Mouse (Mus musculus): Measurements from ENCODE around the gene Ccdc30. TPM values are rescaled to one million over a fixed set of nuclear protein-coding genes. Genes with fewer than 3 reads are reported as not detected.

The Ccdc30 gene
- 1 to 10 TPM; 3.5 to 4.6 TPM for total RNA-seq (2023)

GRCm38 (mm10) chr4:119415072-119415753 lies at the start of gene Ccdc30:
Gene Ccdc30 (minus strand): TSS chr4:119415521.

GRCm38 (mm10) chr4:119422294-119422964 lies 7.1 kb upstream of the Ccdc30 start, which contains the start of the genes Ppcs and Zmynd12:
Gene Ppcs (minus strand): TSS chr4:119422420.
Gene Zmynd12 (plus strand): TSS chr4:119422814.

GRCm38 (mm10) chr4:119320131-119320830 lies 95.0 kb downstream of the Ccdc30 start, which contains the start of gene Ppih:
Gene Ppih (minus strand): TSS chr4:119320546.

DNA sequence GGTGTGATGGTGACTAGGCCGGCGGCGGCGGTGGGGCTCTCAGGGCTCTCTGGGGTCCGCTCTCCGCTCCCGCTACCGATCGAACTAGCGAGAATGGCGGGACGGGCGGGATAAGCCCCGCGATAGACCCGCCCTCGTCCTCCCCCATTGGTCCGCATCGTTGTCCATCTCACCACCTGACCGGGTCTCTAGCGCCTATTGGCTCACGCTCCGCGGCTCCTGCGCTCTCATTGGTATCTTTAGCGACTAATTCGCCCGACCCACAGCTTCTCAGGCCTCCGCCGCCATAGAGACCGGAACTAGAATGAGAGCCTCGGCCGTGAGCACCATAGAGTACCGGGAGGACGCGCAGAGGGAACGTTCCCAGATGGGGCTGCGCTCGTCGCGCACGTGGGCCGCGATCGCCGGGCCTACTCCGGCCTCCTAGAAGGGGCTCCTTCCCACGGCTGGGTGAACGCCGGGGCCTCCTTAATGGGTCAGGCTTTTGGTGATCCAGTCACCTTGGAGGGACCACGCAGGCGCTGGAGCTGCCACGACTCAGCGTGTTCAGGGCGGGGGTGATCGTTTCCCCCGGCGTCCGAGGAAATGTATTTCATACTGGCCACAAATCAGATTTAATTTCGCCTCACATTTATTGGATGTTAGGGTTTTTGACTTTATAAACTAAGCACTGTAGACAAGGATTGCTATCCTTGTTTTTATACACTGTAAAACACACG lies 120.7 kb downstream of the Ccdc30 start, which contains the start of gene Ybx1:
Gene Ybx1, minus strand, starts transcription at position 190 of the 719 bp plus-strand sequence.

Other genes starting within 250 kb of the Ccdc30 start
- 10 to 100 TPM in 1 of 2 experiments, 1 to 10 TPM in 1; 6.5 to 10.3 TPM for gene Zfp691, start 241.3 kb downstream of the Ccdc30 start, total RNA-seq (2023)
- gene Ermap, start 225.5 kb downstream of the Ccdc30 start, total RNA-seq (2023), result 1 to 10 TPM; 2.7 to 6.1 TPM
- gene Svbp, start 220.2 kb downstream of the Ccdc30 start, total RNA-seq (2023), result 10 to 100 TPM; 18.5 to 26.4 TPM
- under 1 TPM; 0.41 to 0.47 TPM for gene Tmem269, start 197.3 kb downstream of the Ccdc30 start, total RNA-seq (2023)
- 10 to 100 TPM; 12.8 to 15.0 TPM for gene AU022252, start 182.8 kb downstream of the Ccdc30 start, total RNA-seq (2023)
- 1 to 10 TPM; 7.7 to 7.9 TPM for gene P3h1, start 182.6 kb downstream of the Ccdc30 start, total RNA-seq (2023)
- gene Cldn19, start 160.1 kb downstream of the Ccdc30 start, total RNA-seq (2023), result not detected
- gene Ybx1, start 120.9 kb downstream of the Ccdc30 start, total RNA-seq (2023), result 100 to 1,000 TPM; 353 to 355 TPM
- 10 to 100 TPM; 26.5 to 39.1 TPM for gene Ppih, start 95.0 kb downstream of the Ccdc30 start, total RNA-seq (2023)
- gene Ppcs, start 6.9 kb upstream of the Ccdc30 start, total RNA-seq (2023), result 10 to 100 TPM; 11.9 to 14.6 TPM
- not detected for gene Zmynd12, start 7.3 kb upstream of the Ccdc30 start, total RNA-seq (2023)
- 1 to 10 TPM in 1 of 2 experiments, under 1 TPM in 1; 0.96 to 1.4 TPM for gene Rimkla, start 77.1 kb upstream of the Ccdc30 start, total RNA-seq (2023)
- 10 to 100 TPM; 84.9 to 94.0 TPM for gene Foxj3, start 121.5 kb upstream of the Ccdc30 start, total RNA-seq (2023)
- gene Frg2f1, start 124.0 kb upstream of the Ccdc30 start, total RNA-seq (2023), result 10 to 100 TPM; 10.1 to 16.2 TPM
- 1 to 10 TPM; 5.2 to 8.7 TPM for gene Guca2a, start 222.2 kb upstream of the Ccdc30 start, total RNA-seq (2023)
- gene Guca2b, start 243.4 kb upstream of the Ccdc30 start, total RNA-seq (2023), result not detected

Measured in T-cell, adult 66 days (primary cell).